Mouse (Mus musculus) liver, embryonic 13.5 days (tissue): ENCODE data around the gene Wfdc9. TPM values are rescaled to one million over a fixed set of nuclear protein-coding genes. Genes with fewer than 3 reads are reported as not detected.
A peak's percentile ranks its signal among the peaks of the same experiment; 100 is the strongest.

Experiments
- ATAC-seq: fragments of 200-750 bp; cut with Nextera tagmentation; 2 replicates; pipeline ENCODE4 v1.8.0; 2017; ENCODE audit warnings: low read depth, mild to moderate bottlenecking, moderate number of reproducible peaks, moderate library complexity
- DNase-seq: peaks from one replicate; pipeline ENCODE4 v3.0.0; 2022
- H3K27ac ChIP-seq: fragments of 300-500 bp; sonication (generic); 2 replicates; pipeline ENCODE4 v1.5.1; 2015; ENCODE audit warnings: moderate library complexity, mild to moderate bottlenecking, inconsistent platforms
- H3K27me3 ChIP-seq: fragments of 300-500 bp; sonication (generic); 2 replicates; pipeline ENCODE4 v1.6.1; 2015; ENCODE audit warnings: mild to moderate bottlenecking, inconsistent platforms
- H3K36me3 ChIP-seq: fragments of 300-500 bp; sonication (generic); 2 replicates; pipeline ENCODE4 v1.6.1; 2015; ENCODE audit warnings: mild to moderate bottlenecking, inconsistent platforms
- H3K4me1 ChIP-seq: fragments of 300-500 bp; sonication (generic); replicated peaks from 2 replicates; pipeline ENCODE4 v1.6.1; 2015; ENCODE audit warnings: inconsistent platforms
- H3K4me2 ChIP-seq: fragments of 300-500 bp; sonication (generic); 2 replicates; pipeline ENCODE4 v1.6.1; 2015; ENCODE audit warnings: inconsistent platforms, mild to moderate bottlenecking, moderate library complexity
- H3K4me3 ChIP-seq: fragments of 300-500 bp; sonication (generic); replicated peaks from 2 replicates; pipeline ENCODE4 v1.5.1; 2015; ENCODE audit warnings: mild to moderate bottlenecking, inconsistent platforms
- H3K9ac ChIP-seq: fragments of 300-500 bp; sonication (generic); 2 replicates; pipeline ENCODE4 v1.6.1; 2015; ENCODE audit warnings: mild to moderate bottlenecking, inconsistent platforms
- H3K9me3 ChIP-seq: fragments of 300-500 bp; sonication (generic); replicated peaks from 2 replicates; pipeline ENCODE4 v1.6.1; 2016; ENCODE audit warnings: inconsistent platforms
- WGBS: fragments of 180-500 bp; shearing (Covaris S2); methylation state at CpG from one replicate; pipeline ENCODE4 v1.1.7; 2015; ENCODE audit not compliant: insufficient replicate concordance; 5-methylcytosine and 5-hydroxymethylcytosine counted together
- polyA plus RNA-seq: library from polyadenylated mRNA; unstranded; fragments of >200 nt; fragmentation: Nextera tagmentation; extraction: Ambion mirVana; gene quantifications from 2 replicates; pipeline ENCODE4 v1.2.1, GENCODE M21; 2015

Gene Wfdc9
- not detected in 2 replicates for polyA plus RNA-seq

DNA sequence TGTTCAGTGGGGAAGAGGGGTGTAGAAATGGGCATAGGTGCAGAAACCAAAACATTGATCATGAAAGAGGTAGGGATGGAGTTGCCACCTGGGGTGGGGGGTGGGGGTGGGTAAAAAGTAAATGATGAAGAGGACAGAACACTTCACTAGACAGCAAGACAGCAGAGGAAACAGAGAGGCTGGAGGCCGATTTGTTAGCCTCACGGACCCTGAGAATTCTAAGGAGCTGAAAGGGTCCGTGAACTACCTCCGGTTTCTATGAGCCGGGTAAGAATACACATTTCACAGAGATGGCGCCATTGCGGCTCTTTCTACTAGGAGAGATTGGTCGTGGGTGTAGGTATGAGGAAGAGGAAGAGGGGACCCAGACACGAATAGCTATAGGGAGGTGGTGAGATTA lies at the start of gene Wfdc9:
Wfdc9 (minus strand) TSS at position 101 of the 400 bp plus-strand sequence.
- ATAC-seq (no peak), DNase-seq (no peak)
- Histone ChIP-seq H3K36me3 (no peaks in the 10 kb centered on the region), H3K27me3 (no peaks in the 10 kb centered on the region), H3K4me3 (no peak within 1 kb of the TSS), H3K9me3 (no peaks in the 10 kb centered on the region), H3K4me2 (no peak within 1 kb of the TSS), H3K4me1 (no peaks in the 10 kb centered on the region), H3K9ac (no peak within 1 kb of the TSS), H3K27ac (no peak within 1 kb of the TSS)
- 60% methylated on average over 9 of the region's 9 CpGs for WGBS

DNA sequence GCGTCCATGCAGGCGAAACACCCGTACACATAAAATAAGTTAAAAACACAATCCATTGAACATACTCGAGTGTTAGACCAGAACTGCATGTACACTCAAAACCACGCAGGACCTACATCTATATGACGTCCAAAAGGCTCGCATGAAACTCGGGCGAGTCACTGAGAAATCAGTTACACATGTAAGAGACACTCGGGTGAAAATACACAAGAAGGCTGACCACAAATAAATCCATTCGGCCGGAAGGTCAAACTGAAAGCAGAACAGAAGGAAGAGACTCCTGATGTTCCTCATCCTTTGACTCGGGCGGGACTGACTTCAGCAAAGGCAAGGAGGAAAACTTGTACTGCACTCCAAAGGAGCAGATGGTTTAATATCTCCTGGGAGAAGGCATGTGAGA lies 49.6 kb upstream of the Wfdc9 start:
- 72% methylated on average over 14 of the region's 14 CpGs for WGBS
- ATAC-seq: no peak
- Histone ChIP-seq H3K36me3 (no peaks in the 10 kb centered on the region), H3K4me3 (no peak overlapping the region), H3K4me1 (no peaks in the 10 kb centered on the region), H3K4me2 (no peak overlapping the region), H3K9ac (no peak overlapping the region), H3K27me3 (no peaks in the 10 kb centered on the region; the same call in 1 of the 2 replicates), H3K9me3 (0 out of 2 replicates have a peak, but pooled peaks cover 3% of the 10 kb centered on the region), H3K27ac (no peak overlapping the region)
- no peak for DNase-seq

DNA sequence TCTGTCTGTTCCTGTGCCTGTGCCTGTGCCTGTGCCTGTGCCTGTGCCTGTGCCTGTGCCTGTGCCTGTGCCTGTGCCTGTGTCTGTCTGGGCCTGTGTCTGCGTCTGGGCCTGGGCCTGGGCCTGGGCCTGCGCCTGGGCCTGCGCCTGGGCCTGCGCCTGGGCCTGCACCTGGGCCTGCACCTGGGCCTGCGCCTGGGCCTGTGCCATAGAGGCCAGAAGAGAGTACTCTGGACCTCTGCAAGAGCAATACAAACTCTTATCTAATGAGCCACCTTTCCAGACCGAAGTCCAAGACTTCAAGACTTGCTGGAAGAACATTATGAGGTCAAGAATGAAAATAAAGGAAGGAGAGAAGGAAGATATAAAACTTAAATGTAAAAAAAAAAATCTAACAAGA lies 48.9 kb upstream of the Wfdc9 start:
- H3K27me3 ChIP-seq: no peaks in the 10 kb centered on the region; the same call in 1 of the 2 replicates
- H3K9ac ChIP-seq: no peak overlapping the region
- no peak overlapping the region for H3K27ac ChIP-seq
- no peaks in the 10 kb centered on the region for H3K36me3 ChIP-seq
- 0 out of 2 replicates have a peak, but pooled peaks cover 3% of the 10 kb centered on the region for H3K9me3 ChIP-seq
- ATAC-seq (no peak), DNase-seq (no peak)
- H3K4me2 ChIP-seq: no peak overlapping the region
- WGBS: 78% methylated on average over 6 of the region's 6 CpGs
- H3K4me1 ChIP-seq: no peaks in the 10 kb centered on the region
- H3K4me3 ChIP-seq: no peak overlapping the region

DNA sequence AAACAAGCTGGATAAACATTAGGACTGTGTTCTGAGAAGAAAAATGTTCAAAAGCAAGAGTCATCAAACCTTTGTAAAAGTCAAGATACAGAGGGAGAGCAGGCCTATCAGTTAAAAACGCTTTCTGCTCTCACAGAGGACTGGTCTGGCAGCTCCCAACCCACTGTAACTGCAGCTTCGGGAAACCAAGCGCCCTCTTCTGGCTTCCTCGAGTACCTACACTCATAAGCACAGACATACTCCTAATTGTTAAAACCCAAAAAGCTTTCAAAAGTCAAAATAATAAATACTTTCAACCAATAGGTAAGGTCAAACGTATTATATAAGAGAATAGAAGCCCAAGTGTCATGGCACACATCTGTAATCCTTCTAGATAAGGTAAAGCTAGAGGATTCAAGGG lies 47.9 kb upstream of the Wfdc9 start:
- ATAC-seq (no peak), DNase-seq (no peak)
- no peak overlapping the region for H3K9ac ChIP-seq
- WGBS: 58% methylated on average over 5 of the region's 5 CpGs
- H3K9me3 ChIP-seq: 0 out of 2 replicates have a peak, but pooled peaks cover 3% of the 10 kb centered on the region
- H3K27me3 ChIP-seq: no peaks in the 10 kb centered on the region; the same call in 1 of the 2 replicates
- no peaks in the 10 kb centered on the region for H3K4me1 ChIP-seq
- no peak overlapping the region for H3K4me3 ChIP-seq
- H3K4me2 ChIP-seq: no peak overlapping the region
- no peak overlapping the region for H3K27ac ChIP-seq
- H3K36me3 ChIP-seq: no peaks in the 10 kb centered on the region

DNA sequence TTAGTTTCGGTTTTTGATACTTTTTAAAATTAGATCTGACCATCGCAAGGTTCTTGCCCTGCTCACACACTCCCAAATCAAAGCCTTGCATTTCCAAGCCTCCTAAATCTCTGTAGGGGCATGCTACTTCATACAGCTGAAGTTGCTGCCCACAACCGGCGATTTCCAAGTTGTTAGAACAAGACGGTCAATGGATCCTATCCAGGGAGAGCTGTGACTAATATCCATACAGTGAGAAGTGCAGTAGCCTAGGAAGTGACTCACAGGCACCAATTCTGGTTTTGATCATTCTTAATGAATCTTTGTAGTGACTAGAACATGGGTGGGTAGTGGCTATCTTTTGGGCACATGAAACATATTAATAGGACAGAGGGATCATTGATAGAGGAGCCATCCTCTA lies 45.4 kb upstream of the Wfdc9 start:
- Histone ChIP-seq H3K27ac (no peak overlapping the region), H3K4me3 (no peak overlapping the region), H3K27me3 (no peaks in the 10 kb centered on the region), H3K4me2 (no peak overlapping the region), H3K4me1 (no peaks in the 10 kb centered on the region), H3K36me3 (no peaks in the 10 kb centered on the region), H3K9me3 (0 out of 2 replicates have a peak, but pooled peaks cover 3% of the 10 kb centered on the region), H3K9ac (no peak overlapping the region)
- DNase-seq (no peak), ATAC-seq (no peak)
- 68% methylated on average over 5 of the region's 5 CpGs for WGBS

DNA sequence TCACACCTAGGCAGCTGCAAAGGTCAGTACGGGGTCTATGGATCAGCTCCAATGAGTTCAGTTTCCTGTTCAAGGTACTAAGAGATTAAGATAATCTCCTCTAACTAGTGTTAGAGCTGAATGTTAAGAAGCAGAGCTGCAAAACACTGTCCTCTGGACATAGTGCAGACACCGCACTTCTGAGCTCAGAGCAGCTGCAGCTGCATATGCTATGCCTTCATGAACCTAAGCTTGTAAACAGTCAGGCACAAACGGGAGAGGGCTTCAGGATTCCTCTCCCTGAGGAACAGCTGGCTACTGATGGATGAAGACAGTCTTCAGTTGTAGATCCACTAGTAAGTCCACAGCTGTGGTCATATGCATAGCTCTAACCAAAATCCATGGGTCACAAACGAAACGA lies 44.6 kb upstream of the Wfdc9 start:
- Histone ChIP-seq H3K27ac (no peak overlapping the region), H3K4me2 (no peak overlapping the region), H3K4me1 (no peaks in the 10 kb centered on the region), H3K27me3 (no peaks in the 10 kb centered on the region), H3K36me3 (no peaks in the 10 kb centered on the region), H3K4me3 (no peak overlapping the region), H3K9ac (no peak overlapping the region), H3K9me3 (0 out of 2 replicates have a peak, but pooled peaks cover 3% of the 10 kb centered on the region)
- WGBS: 67% methylated on average over 5 of the region's 5 CpGs
- no peak for ATAC-seq
- DNase-seq: no peak

DNA sequence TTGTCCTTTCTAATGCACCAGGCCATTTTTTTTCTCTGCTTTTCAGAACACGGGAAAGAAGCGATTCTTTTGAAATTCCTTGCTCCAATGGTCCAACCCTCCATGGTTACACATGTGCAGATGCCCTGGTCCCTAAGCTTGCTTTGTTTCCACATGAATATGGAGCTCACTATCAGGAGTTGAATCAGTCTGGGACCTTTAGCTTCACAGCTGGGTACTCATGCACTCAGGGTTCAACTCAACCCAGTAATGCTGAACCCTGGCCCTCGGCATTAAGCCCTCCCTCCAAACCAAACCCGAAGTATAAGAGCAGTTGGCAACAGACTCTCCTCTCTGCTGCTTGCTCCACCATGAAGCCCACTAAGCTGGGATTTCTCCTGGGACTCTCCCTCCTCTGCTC lies 41.8 kb upstream of the Wfdc9 start, which contains the start of gene Spint4:
Spint4 (plus strand) TSS at position 301 of the 400 bp plus-strand sequence.
- Histone ChIP-seq H3K36me3 (no peaks in the 10 kb centered on the region), H3K4me2 (no peak within 1 kb of the TSS), H3K4me1 (no peaks in the 10 kb centered on the region), H3K4me3 (no peak within 1 kb of the TSS), H3K27me3 (no peaks in the 10 kb centered on the region), H3K9me3 (no peaks in the 10 kb centered on the region), H3K9ac (no peak within 1 kb of the TSS), H3K27ac (no peak within 1 kb of the TSS)
- no peak for ATAC-seq
- DNase-seq: no peak
- 63% methylated on average over 4 of the region's 4 CpGs for WGBS

DNA sequence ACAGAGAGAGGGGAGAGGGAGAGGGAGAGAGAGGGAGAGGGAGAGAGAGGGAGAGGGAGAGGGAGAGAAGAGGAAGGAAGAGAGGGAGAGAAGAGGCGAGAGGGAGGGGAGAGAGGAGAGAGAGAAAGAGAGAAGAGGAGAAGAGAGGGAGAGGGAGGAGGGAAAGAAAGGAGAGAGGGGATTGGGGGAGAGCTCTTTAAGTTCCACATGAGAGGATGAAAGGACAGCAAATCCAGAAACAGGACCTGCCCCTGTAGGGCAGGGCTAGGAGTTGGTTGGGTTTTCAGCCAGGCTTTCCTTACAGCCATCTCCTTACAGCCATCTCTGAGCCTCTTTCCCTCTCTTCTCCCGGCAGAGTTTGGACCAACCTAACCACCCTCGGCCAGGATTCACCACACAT lies 28.4 kb upstream of the Wfdc9 start, which contains the start of gene Wfdc13:
Wfdc13 (plus strand) TSS at position 301 of the 400 bp plus-strand sequence.
- WGBS: 43% methylated on average over 3 of the region's 3 CpGs
- DNase-seq (no peak), ATAC-seq (no peak)
- H3K9ac ChIP-seq: no peak within 1 kb of the TSS
- no peaks in the 10 kb centered on the region for H3K9me3 ChIP-seq
- H3K36me3 ChIP-seq: no peaks in the 10 kb centered on the region
- H3K27ac ChIP-seq: no peak within 1 kb of the TSS
- no peaks in the 10 kb centered on the region for H3K27me3 ChIP-seq
- no peak within 1 kb of the TSS for H3K4me3 ChIP-seq
- no peak within 1 kb of the TSS for H3K4me2 ChIP-seq
- H3K4me1 ChIP-seq: no peaks in the 10 kb centered on the region

DNA sequence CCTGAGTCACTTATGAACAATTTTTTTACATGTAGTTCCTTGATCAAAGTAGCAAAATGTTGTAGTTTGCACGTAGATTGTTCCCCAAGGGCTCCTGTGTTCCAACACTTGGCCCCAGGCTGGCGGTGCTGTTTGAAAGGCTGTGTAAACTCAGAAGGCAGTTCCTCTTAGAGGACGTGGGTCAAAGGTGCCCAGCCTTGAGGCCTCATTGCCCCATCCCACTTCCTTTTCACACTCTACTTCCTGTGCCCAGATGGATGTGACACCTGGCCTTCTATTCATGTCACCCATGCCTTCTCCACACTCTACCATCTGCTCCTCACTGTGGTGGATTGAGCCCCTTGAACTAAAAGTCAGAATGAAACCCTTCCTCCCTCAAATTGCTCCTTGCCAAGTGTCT lies 23.5 kb upstream of the Wfdc9 start:
- WGBS: 22% methylated on average over 3 of the region's 3 CpGs
- no peak overlapping the region for H3K9ac ChIP-seq
- no peak overlapping the region for H3K4me2 ChIP-seq
- no peaks in the 10 kb centered on the region for H3K9me3 ChIP-seq
- no peak for ATAC-seq
- H3K4me3 ChIP-seq: no peak overlapping the region
- H3K27me3 ChIP-seq: no peaks in the 10 kb centered on the region
- H3K36me3 ChIP-seq: no peaks in the 10 kb centered on the region
- H3K4me1 ChIP-seq: peaks cover 4% of the 10 kb centered on the region
- H3K27ac ChIP-seq: no peak overlapping the region
- no peak for DNase-seq

DNA sequence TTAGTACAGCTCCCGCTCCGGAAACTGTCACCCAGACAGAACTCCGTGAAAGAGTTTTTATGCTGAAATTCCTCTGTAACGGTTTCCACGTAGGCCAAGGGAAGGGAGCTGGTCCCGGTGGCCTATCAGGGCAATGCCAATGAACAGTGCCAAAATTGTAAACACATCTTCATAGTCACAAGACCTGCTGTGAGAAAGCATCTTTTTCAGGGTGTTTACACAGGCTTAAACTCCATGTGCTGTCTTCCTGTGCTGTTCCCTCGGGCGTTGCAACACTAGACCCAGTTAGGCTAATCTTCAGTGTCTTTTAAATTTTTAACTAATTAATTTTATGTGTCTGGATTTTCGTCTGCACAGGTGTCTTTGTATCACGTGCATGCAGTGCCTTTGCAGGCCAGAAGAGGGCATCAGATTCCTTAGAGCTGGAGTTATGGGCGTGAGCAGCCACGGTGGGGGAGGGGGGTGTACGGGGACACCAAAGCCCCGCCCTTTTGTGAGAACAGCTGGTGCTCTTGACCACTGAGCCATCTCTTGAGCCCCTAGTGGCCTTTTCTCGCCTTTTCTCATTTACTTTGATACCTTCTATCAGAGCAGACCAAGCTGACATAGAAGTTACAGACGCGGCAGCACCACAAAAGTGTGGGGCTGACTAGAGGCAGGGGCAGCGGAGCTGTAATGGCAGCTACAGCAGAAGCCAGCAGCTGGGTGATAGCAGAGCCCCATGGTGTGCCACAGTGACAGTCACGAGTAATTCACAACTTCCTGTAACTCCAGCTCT lies 22.7 kb upstream of the Wfdc9 start:
- no peak overlapping the region for H3K27ac ChIP-seq
- no peak overlapping the region for H3K9ac ChIP-seq

DNA sequence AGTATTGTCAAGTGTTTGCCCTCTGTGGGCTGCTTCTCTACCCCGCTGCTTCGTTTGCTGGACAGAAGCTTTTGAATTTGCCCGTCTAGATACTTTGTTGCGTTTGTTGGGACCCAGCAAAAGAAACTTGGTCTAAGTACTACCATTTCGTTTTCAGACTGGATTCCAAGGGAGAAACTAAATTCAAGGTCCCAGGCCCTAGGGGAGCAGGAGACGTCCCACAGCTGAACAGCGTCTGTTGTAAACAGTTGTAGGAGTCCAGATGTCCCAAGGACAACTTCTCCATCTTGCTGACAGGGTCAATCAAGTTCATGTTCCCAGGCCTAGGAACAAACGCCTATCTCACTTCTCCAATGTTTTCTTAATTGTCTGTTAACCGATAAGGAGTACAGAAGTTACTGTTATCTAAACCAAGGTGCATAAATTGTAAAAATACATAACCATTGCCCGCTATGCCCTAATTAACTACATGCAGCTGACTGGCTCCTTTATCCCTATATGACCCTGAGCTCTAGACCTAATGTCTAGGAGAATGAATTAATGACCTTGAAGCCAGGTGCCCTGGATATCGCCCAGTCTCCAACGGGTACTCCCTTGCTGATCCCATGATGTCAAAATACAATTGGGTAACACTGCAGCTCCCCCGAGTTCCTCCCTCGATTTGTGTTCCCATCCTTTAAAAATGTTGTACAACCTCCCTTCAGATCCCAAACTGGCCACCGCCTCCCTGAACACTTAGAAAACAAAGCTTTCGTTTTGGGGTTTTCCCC lies 20.7 kb upstream of the Wfdc9 start:
- Histone ChIP-seq H3K27ac (no peak overlapping the region), H3K9me3 (no peaks in the 10 kb centered on the region), H3K36me3 (no peaks in the 10 kb centered on the region), H3K4me1 (peaks cover 4% of the 10 kb centered on the region), H3K4me2 (no peak overlapping the region), H3K9ac (no peak overlapping the region), H3K4me3 (no peak overlapping the region), H3K27me3 (no peaks in the 10 kb centered on the region)
- DNase-seq (no peak), ATAC-seq (no peak)
- WGBS: 65% methylated on average over 16 of the region's 16 CpGs

More for the DNA sequence above, 22.7 kb upstream of the Wfdc9 start:
- Histone ChIP-seq H3K4me1 (peaks cover 4% of the 10 kb centered on the region), H3K4me2 (peak overlapping the region; percentile 51), H3K4me3 (peak overlapping the region; percentile 25), H3K27me3 (no peaks in the 10 kb centered on the region), H3K36me3 (no peaks in the 10 kb centered on the region), H3K9me3 (no peaks in the 10 kb centered on the region)
- peak; percentile 38 for DNase-seq
- ATAC-seq: peak; percentile 31; the same call in 1 of the 2 replicates
- WGBS: 18% methylated on average over 19 of the region's 19 CpGs
